Mouse (Mus musculus): ENCODE data around the gene Gm21258.
"Not testable (repeated sequence)": the region's sequence is repeated elsewhere in the genome, so short reads cannot be mapped to it uniquely, and the experiment has no call there.

The Gm21258 gene

DNA sequence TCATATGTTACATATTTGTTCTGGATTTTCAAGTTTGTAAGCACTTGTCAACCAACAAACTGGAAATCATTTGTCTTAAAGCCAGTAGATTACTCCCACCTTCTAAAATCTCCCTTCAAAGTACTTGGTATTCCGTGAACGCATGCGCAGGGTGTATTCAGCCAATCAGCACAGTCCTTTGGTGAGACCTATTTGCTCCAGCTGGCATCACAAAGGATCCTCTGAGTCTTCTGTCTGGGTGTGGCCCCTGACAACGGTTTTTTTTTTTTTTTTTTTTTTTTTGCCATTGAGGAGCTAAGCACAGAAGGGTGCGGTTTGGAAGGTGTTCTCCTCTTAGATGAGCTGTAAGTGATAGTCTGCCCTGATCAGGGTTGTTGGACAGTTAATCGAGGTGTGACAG lies at the start of gene Gm21258:
TSS of gene Gm21258 (plus strand) at position 301 of the 400 bp plus-strand sequence.
- not testable (repeated sequence) for DNase-seq (ENCODE audit: low read depth, low spot score)

Data from R1 (cell line).